11 mouse cellular contexts compared by ENCODE assay signal in the genomic region with DNA sequence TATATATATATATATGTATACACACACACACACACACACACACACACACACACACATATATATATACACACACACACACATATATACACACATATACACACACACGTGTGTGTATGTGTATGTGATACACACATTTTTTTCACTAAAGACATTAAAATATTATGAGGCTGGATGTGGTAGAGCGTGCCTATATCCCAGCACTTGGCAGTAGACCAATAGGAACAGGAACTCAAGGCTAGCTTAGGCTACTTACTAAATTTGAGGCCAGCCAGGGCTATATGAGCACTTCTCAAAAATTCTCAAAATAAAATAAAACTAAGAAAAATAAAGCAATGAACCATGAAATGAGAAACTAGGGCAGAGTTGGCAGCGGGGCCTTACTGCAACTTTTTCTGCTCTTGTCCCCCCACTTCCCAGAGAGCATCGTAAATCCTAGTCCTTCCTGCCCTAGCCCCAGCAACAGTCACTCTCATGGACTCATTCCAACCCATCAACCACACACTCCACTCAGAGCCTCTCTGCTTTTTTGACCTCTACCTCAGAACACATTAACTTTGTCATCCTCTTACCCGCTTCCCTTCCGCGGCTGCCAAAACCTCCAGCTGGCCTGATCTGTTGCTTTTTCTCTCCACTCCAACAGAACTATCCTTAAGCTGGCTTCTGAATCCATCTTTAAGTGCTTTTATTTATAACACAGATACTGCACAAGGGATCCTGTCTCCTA.
A peak's percentile ranks its signal among the peaks of the same experiment; 100 is the strongest.
DNase-seq lines count a peak whose midpoint lies in the region; ATAC-seq lines count a peak whose summit lies in the region.
"Had no signal": no experiment of that assay in that cellular context is flagged by ENCODE, and none has a peak within 500 bp of the region (broad histone marks: within the 10 kb centered on the region; RNA-seq: fewer than 3 reads in every experiment).

No protein-coding gene starts in this region.

- H3K9me3 ChIP-seq in limb, embryonic 13.5 days, result no peaks in the 10 kb centered on the region
- no peaks in the 10 kb centered on the region for H3K9me3 ChIP-seq in limb, embryonic 10.5 days (replicated peaks)
- no peaks in the 10 kb centered on the region for H3K9me3 ChIP-seq in heart, embryonic 13.5 days
- H3K9me3 ChIP-seq in kidney, embryonic 14.5 days (ENCODE audit: control insufficient read depth, low read length), result no peaks in the 10 kb centered on the region
- H3K9me3 ChIP-seq: G1E had no signal

- H3K9ac ChIP-seq in limb, embryonic 13.5 days, result no peak overlapping the region
- no peak overlapping the region for H3K9ac ChIP-seq in heart, embryonic 13.5 days
- no peak overlapping the region for H3K9ac ChIP-seq in kidney, embryonic 14.5 days (ENCODE audit: low read depth, low read length)
- H3K9ac ChIP-seq: liver, postnatal 0 days had no signal

- no peak for DNase-seq in limb, embryonic 10.5 days (ENCODE audit: low spot score)
- DNase-seq in lung, postnatal 4 days, result peak; percentile 26 to 80
- DNase-seq in thymus, postnatal 0 days (ENCODE audit: low spot score), result no peak
- DNase-seq in left cerebral cortex, postnatal 14 days (ENCODE audit: low spot score in 2 of 2), result no peak
- no peak for DNase-seq in testis, postnatal 10 days (ENCODE audit: low spot score)
- DNase-seq: liver, postnatal 0 days had no signal

- no peaks in the 10 kb centered on the region for H3K4me1 ChIP-seq in limb, embryonic 13.5 days
- no peaks in the 10 kb centered on the region for H3K4me1 ChIP-seq in limb, embryonic 10.5 days
- H3K4me1 ChIP-seq in heart, embryonic 13.5 days, result peaks cover 11% of the 10 kb centered on the region
- H3K4me1 ChIP-seq in kidney, embryonic 14.5 days (ENCODE audit: control insufficient read depth, insufficient read depth, low read length), result no peaks in the 10 kb centered on the region

- peaks cover 30% of the 10 kb centered on the region for H3K36me3 ChIP-seq in limb, embryonic 13.5 days
- peaks cover 33% of the 10 kb centered on the region for H3K36me3 ChIP-seq in limb, embryonic 10.5 days
- H3K36me3 ChIP-seq in heart, embryonic 13.5 days, result peaks cover 17% of the 10 kb centered on the region
- peaks cover 9% of the 10 kb centered on the region; the same call in 1 of the 2 replicates for H3K36me3 ChIP-seq in kidney, embryonic 14.5 days (ENCODE audit: control insufficient read depth, insufficient read depth, low read length)

- 0 out of 2 replicates have a peak overlapping the region, but pooled peaks have one; percentile 3 for H3K27ac ChIP-seq in limb, embryonic 13.5 days
- no peak overlapping the region for H3K27ac ChIP-seq in limb, embryonic 10.5 days
- peak overlapping the region; percentile 44 for H3K27ac ChIP-seq in heart, embryonic 13.5 days (replicated peaks)
- H3K27ac ChIP-seq in kidney, embryonic 14.5 days (ENCODE audit: low read depth, low read length), result no peak overlapping the region
- H3K27ac ChIP-seq: layer of hippocampus, adult 2 months had no signal

- H3K4me3 ChIP-seq in limb, embryonic 13.5 days, result no peak overlapping the region
- H3K4me3 ChIP-seq in limb, embryonic 10.5 days, result no peak overlapping the region
- H3K4me3 ChIP-seq in heart, embryonic 13.5 days, result no peak overlapping the region
- H3K4me3 ChIP-seq in kidney, embryonic 14.5 days (ENCODE audit: low read length), result no peak overlapping the region
- H3K4me3 ChIP-seq: layer of hippocampus, adult 2 months had no signal

- no peaks in the 10 kb centered on the region for H3K27me3 ChIP-seq in limb, embryonic 13.5 days
- H3K27me3 ChIP-seq in limb, embryonic 10.5 days (ENCODE audit: low read depth, poor library complexity, severe bottlenecking), result no peaks in the 10 kb centered on the region
- no peaks in the 10 kb centered on the region for H3K27me3 ChIP-seq in heart, embryonic 13.5 days (replicated peaks)
- no peaks in the 10 kb centered on the region for H3K27me3 ChIP-seq in kidney, embryonic 14.5 days (ENCODE audit: control insufficient read depth, insufficient read depth, low read length)

- intact Hi-C loops in left cerebral cortex, postnatal 14 days (cut with DNase I), result no loop called here

- H3K4me2 ChIP-seq in limb, embryonic 13.5 days (replicated peaks), result no peak overlapping the region
- H3K4me2 ChIP-seq in heart, embryonic 13.5 days, result no peak overlapping the region
- no peak overlapping the region for H3K4me2 ChIP-seq in kidney, embryonic 14.5 days (replicated peaks; ENCODE audit: low read depth, low read length)

- ATAC-seq in limb, embryonic 13.5 days (ENCODE audit: low FRiP score, low read depth), result no peak; the same call in 1 of the 2 replicates
- no peak for ATAC-seq in heart, embryonic 13.5 days (ENCODE audit: extremely low read depth, insufficient number of reproducible peaks, low FRiP score, low TSS enrichment)
- ATAC-seq in kidney, embryonic 14.5 days (ENCODE audit: low FRiP score, low TSS enrichment), result peak; percentile 64; the same call in 1 of the 2 replicates
- ATAC-seq: liver, postnatal 0 days had no signal

- 84% methylated on average over 7 of the region's 7 CpGs for WGBS in limb, embryonic 13.5 days
- 92% methylated on average over 7 of the region's 7 CpGs for WGBS in limb, embryonic 10.5 days
- 68% methylated on average over 7 of the region's 7 CpGs for WGBS in heart, embryonic 13.5 days
- 40% methylated on average over 7 of the region's 7 CpGs for WGBS in kidney, embryonic 14.5 days

Comparison
In these comparisons a context has a peak if more than half of its experiments do, and no peak if none do; other contexts are left out.
1. H3K27ac ChIP-seq: peak in limb, embryonic 13.5 days (single experiment) and heart, embryonic 13.5 days (single experiment); none in limb, embryonic 10.5 days (single experiment) and kidney, embryonic 14.5 days (single experiment).
2. DNase-seq: peak in lung, postnatal 4 days (2 of 2); none in limb, embryonic 10.5 days (single experiment), thymus, postnatal 0 days (single experiment), left cerebral cortex, postnatal 14 days (0 of 2) and testis, postnatal 10 days (single experiment).